Mouse (Mus musculus): Measurements from ENCODE around the gene Wnt4.

The Wnt4 gene

DNA sequence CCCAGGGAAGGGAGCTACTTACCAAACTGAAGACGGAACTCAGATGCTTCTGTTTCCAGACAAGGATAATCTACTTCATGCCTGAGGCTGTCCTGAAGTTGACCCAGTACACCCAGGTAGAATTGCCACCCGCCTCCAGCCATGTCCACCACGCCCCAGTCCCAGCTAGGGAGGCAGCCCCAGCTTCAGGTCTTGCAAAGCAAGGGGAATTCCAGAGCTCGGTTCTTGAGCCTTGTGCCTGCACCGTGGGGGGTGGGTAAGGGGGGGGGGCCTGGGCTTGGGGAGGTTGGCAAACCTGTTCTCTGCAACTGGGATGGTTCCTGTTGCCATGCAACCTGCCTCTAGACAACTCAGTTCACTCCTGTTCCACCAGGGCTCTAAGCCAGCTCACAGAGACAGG, 2.1 kb downstream of the Wnt4 start:
- DNase-seq (ENCODE audit: low spot score): no peak

DNA sequence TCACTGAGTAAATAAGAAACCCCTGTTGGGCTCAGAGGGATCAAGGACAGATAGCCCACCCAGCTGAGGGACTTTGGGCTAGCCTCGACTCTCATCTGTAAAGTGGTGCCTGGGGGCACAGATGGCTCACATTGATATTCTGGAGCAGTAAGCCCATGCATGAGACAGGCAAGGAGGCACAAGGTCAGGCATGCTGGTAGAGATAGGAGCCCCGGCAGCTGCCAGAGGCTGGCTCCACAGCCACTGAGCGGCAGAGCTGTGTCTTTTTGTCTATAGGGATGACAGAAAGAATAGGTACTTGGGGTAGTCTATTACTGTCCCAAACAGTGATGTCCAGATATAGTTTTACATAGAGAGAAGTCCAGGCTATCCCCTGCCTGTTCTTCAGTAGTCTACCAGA, 4.0 kb downstream of the Wnt4 start:
- DNase-seq (ENCODE audit: low spot score): no peak

DNA sequence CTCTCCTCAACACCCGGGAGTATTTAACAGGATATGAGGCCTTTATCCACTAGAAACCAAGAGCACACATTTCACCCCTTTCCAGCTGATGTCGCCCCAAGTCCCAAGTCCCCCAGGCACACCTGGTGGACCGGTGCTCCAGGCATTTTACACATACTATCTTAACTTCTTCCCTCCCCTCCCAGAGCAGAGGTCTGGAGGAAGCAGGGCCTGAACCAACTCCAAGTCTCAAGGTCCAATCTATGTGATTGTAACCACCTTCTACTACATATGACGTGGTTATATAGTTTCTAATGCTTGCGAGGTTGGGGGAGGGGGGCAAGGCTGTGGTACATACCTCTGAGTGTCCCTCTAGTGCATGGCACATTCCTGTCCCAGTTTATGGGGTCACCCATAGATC, 4.8 kb downstream of the Wnt4 start:
- DNase-seq (ENCODE audit: low spot score): no peak

DNA sequence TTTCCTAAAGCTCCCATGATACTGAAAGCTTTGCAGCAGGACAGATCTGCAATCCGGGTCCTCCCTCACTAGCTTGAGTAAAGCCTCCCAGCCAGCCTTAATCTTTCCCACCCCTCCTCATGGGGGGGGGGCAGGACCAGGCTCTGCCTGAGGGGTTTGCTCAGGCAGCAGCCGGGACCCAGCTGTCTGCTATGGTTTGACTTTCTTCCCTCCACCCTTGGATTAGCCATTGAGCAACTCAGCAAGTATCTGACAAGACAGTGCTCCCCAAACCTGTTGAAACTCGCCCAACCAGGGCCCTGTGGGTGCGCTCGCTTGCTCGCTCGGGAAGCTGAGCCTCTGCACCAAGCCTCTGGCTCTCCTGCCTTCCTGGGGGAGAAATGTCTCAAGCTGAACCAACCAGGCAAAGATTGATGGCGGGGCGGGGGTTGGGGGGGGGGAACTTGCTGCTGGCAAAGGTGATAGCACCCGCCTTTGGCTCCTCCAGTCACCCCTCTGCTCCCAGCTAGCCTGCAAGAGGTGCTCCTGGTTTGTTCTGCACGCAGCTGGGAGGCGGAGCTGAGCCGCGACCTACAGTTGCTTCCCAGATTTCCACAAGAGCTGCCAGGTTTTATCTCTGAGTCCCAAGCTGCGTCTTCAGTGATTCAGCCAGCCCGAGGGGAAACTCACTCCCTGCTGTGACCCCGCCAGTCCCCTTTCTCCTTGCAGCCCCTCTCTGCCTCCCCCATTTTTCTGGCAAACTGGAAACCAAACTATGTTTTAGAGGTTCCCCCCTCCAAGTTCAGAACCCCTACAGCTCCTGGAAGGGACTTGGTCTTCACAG, 5.5 kb downstream of the Wnt4 start:
- no peak for DNase-seq (ENCODE audit: low spot score)

DNA sequence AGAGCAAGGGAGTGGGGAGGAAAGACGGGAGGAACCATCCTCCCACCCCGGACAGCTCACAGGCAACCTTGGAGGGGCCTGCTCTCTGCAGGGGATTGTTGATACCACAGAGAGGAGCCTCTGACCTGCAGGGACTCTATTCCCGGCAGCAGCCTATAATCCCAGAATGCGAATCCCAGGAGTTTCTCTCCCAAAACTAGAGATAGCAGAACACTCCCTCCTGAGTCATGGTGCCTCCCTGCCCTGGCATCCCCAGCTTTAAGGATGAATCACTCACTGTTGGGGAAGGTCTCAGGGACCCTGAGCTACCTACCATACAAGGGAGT, 6.1 kb downstream of the Wnt4 start:
- no peak for DNase-seq (ENCODE audit: low spot score)

DNA sequence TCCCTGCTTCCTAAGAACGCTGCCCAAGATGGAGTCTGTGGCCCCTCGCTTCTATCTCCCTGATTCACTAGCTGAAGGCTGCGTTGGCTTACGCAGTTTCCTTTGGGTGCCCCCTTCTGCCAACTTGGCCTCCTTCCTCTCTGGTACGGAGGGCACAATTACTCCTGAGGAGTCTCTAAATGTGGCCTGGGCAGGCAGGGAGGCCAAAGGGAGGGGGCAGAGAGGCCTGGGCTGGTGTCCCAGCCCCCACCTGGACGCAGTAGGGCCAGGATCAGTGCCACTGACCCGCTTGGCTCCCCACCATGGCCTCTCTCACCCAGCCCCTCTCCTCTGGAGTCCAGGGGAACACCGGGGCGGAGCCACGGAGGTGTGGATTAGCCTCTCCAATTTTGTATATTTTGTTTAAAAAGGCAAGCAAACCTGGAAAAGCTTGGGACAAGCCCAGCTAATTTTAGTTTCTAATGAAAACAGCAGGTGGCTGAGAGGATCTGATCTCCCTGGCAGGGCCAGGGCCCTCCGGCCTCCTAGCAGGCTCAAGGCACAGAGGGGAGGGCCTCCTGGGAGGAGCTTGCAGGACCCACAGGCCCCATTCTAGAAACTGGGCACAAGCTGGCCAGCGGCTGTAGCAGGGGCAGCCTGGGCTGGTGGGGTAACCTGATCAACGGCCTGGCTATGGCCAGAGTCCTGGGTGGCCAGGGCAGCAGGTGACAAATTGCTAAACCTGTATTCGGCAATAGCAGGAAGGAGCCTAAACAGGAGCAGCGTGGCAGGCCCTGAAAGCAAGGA, 8.8 kb downstream of the Wnt4 start:
- no peak for DNase-seq (ENCODE audit: low spot score)

DNA sequence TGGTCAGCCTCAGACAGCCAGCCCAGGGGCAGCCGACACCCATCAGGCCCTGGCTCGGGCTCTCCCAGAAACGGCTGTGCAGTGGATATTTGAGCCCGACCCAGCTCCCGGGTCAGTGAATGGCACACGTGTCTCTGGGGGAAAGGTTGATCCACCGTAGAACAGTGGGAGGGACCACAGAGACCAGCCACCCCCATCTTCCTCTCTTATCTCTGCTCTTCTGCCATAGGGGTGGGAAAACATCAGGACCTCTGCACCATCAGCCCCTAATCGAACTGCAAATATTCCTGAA, 9.3 kb downstream of the Wnt4 start:
- no peak for DNase-seq (ENCODE audit: low spot score)

DNA sequence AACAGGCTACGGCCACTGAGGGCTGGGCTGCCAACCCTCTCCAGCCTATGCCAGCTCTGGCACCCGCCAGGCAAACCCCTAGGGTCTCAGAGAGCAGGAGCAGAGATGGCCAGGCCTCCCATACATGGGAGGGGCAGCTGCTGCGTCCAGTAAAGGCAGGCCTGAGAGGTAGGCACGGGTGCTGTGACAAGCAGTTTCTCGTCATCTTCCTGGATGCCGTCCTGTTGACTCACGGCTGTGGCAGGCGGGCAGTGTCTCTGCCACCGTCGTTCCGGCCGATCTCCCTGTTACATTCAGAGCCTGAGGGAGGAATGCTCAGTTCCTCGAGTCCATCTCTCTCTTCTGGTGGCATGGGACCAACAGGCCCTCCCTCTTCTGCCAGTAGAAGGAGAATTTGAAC, 9.9 kb downstream of the Wnt4 start:
- DNase-seq (ENCODE audit: low spot score): no peak

DNA sequence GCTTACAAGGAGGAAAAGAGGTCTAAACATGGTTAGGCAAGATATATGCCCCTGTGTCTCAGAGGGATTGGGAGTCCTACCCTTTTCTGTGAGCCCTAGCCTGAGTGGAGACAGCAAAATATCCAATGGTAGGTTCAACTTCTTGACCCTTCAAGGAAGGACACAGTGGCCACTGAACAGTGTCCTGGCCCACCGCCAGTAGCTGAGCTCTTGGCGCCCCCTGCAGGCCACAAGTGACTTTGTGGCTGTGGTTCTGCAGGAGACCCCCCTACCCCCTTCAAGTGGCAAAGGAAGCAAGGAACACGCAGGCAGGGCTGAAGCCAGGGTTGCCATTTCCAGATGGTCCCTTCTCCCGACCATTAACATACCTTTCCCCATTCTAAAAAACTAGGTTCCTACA, 10.5 kb downstream of the Wnt4 start:
- DNase-seq (ENCODE audit: low spot score): peak; percentile 54

DNA sequence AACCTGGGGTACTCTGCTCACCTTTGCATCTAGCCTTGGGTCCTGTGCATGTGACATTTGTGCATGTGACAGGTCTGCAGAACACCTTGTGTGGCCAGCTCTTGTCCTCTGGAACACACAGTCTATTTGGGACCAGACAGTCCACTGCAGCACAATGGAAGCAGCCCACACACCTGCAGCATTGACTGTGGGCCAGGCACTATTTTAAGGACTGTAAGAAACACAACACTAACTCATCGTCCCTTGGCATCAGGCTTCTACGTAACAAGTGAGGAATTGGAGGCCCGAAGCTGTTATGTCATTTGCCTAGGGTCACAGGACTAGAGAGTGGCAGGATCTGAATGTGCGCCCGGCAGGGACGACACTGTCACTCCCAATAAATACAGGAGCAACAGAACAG, 12.4 kb downstream of the Wnt4 start:
- DNase-seq (ENCODE audit: low spot score): no peak

DNA sequence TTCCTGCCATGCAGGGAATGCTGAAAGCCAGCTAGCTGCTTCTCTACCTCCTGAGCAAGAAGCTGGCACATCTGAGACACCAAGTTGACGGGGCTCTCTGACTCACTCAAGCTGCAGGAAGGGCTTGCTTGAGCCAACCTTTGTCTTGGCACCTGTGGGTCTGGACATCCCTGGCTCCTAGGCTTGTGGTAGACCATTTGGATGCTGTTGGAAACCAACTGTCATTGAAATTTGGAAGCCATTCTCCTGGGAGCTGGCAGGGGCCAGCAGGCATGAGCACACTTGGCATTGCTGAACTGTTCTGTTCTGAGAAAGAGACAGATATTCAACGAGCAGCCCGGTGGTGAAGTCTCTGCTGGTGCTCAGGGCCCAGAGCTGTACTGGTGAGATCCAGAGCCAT, 13.0 kb downstream of the Wnt4 start:
- no peak for DNase-seq (ENCODE audit: low spot score)

DNA sequence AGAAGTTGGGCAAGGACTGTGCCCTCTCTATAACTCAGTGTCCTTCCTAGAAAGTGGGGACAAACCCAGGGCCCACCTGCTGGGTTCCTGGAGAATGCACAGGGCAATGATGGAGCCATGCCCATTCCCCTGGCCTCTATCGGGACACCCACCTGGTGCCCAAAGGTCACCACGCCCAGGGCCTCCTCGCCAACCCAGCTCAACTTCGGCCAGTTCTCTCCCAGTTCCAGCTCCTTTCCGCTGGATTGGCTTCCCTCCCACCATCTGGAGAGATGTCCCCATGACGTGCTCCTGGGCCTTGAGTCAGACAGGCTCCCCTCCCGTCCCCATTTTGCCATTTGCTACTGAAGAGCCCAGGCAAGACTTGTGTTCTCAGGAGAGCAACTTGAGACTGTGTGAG, 15.3 kb downstream of the Wnt4 start:
- DNase-seq (ENCODE audit: low spot score): no peak

DNA sequence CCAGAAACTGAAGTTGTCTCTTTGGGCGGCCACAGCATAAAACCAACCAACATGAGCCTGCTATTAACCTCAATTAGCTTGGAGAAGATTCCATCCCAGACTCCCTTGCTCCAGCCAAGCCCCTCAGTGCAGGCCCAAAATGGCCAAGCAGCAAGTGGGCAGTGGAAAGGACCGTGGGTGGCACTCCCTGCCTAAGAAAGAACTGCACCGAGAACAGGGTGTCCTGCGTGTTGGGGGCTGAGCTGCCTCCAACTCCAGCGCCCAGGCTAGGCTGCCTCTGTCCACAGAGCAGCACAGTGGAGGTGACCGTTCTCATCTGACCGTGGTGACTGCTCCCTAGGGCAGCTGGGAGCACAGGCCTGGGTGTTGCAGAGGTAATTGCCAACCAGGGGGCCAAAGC, 16.7 kb downstream of the Wnt4 start:
- DNase-seq (ENCODE audit: low spot score): no peak

DNA sequence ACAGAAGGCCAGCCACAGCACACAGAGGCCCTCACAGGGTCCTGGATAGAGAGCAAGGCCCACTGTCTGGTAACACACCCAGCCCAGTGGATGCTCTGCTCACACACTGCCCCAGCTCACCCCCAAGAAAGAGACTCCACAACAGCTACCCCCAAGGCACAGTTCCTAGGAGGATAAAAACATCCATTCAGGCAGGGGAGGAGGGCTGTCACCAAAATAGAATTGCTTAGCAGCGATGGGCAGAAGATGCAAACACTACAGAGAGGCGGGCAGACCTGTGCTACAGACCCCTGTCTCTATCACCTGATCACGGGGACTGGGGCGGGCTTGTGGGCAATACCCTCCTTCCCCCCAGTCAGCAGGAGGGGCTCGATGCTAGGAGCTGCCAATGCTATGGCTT, 17.2 kb downstream of the Wnt4 start:
- no peak for DNase-seq (ENCODE audit: low spot score)

DNA sequence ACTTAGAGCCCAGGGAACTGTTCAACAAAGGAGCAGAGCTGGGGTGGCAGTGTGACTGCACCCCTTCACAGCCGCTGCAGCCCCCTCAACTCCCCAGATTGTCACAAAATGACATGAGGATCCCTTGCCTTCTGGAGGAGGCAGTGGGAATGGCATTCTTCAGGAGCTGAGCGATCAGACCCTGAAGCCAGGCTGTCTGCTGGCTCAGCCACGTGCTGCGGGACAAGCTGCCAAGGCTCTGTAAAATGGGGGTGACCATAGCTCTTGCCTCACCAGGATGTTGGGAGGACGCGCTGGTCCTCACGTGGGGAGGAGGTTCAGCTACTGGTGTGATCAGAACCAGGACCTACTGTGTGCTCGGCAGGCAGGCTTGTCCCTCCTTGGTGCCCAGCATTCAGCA, 17.7 kb downstream of the Wnt4 start:
- DNase-seq (ENCODE audit: low spot score): no peak

DNA sequence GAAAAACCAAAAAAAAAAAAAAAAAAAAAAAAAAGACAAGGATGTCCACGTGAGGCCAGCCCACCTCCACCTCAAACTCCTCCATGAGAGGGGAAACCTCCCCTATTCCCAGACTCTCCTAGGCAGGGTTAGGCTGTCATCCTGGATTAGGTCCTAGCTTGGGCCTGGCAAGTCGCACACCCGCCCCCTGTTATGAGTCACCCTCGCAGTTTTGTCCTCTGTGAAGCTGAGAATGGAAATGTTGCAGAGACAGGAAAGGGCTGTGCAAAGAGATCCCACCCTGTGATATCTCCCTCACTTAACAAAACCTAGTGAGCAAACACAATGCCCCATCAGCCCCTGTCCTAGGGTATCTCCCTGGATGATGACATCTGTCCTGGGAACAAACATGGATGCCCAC, 20.3 kb downstream of the Wnt4 start:
- no peak for DNase-seq (ENCODE audit: low spot score)

DNA sequence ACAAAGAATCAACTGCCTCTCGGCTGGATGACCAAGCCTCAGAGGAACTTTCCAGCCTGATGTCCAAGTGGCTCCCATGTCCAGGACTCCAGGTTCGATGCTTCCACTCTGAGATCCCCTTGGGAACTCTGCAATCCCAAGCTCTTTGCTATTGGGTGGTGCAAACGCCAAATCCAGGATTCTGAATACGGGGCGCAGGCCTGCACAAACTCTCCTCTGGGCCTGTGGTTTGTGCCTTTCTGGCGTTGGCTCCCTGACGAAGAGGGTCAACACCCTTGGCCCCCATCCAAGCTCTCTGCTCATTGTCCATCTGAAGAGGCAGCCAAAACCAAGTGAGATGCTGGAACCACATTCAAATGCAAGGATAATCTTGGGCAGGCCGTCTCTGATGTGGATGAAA, 21.1 kb downstream of the Wnt4 start:
- DNase-seq (ENCODE audit: low spot score): no peak

DNA sequence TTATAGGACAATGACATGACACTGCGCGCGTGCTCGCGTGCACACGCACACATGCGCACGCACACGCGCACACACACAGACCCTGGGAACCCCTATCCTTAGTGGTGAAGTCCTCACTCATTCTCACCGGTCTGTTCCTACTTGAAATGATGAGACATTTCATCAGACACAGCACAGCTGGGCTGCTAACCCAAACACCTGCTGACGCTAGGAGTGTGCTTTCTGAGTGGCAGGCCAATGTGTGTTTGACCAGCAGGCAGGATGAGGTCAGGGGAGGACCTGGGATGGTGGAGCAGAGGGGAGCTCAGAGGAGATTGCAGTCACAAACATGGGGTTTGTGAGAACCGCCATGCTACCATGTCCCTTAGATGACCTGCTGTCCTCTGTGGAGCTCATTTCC, 22.9 kb downstream of the Wnt4 start:
- DNase-seq (ENCODE audit: low spot score): no peak

DNA sequence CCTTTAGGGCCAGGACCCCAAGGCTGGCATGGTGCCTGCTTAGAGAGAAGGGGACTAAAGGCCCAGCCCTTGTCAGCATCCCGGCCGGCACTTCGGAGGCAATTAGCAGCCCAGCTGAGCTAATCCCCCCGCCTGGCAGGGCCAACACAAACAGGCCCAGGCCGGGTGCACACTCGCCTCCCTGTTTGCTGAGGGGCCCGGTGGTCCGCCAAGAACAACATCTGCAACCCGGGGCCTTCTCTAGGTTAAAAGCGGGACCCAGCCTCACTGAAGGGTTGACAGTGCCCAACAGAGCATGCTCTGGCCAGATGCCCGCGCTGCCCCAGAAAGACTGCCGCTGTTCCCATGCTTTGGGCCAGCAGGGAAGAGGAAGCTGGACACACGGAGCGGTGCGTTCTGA, 24.3 kb downstream of the Wnt4 start:
- no peak for DNase-seq (ENCODE audit: low spot score)

DNA sequence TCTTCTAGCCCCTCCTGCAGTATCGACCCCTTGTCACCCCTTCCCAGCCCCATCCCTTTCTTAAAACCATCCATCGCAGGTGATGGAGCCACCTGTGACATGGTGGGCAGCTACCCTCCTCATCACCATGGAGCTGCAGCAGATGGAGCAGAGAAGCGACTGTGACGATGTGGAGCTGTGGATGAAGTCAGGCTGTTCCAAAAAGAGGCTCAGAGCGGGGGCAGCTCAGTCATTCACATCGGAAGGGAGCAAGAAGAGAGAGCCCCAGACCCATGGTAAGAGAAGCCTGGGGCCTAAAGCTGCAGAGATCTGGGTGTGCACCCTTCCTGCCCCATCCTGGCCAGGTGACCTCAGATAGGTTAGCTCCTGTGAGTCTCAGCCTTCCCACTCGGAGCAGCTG, 26.8 kb downstream of the Wnt4 start:
- DNase-seq (ENCODE audit: low spot score): no peak

DNA sequence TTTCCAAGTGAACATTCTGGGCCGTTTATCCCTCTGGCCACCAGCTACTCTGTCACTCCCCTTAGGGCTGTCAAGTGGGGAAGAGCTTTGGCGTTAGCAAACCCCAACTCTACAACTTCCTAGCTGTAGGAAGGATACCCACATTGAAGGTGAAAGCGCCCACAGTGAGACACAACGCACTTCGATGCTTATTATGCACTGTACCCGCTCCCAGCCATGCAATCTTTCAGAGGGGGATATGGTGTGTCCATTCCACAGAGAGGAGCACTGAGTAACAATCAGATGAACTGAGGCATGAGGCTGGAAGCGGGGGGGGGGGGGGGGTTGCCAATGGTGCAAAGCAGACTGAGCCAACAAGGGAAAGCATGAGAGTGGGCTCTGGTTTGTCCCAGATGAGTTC, 27.8 kb downstream of the Wnt4 start:
- DNase-seq (ENCODE audit: low spot score): no peak

DNA sequence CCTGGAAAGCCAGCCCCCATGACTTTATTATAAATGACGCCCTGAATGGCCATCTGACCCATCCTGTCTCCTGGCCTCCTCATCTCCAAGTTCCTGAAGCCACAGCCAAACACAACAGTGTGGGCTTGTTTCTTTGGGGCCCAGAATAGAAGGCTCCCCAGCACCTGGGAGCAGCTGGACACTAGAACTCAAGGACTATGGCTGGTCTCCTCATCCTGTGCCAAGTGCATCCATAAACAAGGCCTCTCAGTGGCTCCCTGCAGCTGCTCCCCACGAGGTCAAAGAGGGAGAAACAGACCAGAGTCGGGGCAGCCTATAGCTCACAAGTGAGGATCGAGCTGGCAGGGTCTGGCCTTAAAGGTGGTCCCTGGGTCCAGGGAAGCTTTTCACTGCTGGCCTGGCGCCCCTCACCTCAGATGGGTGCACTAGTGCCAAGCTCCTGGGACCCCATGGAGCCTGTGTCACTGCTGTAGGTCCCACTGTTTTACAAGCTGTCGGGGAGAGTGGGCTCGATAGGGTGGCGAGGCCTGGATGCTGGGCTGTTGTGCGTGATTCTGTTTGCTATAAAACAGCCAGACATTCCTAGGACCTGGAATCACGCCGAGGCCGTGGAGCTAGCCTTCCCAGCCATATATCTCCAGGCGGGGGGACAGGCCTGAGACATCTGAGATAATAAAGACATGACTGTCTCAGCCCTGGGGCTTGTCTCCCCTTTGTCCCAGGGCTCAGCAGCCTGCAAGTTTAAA, 28.7 kb downstream of the Wnt4 start:
- DNase-seq (ENCODE audit: low spot score): no peak

DNA sequence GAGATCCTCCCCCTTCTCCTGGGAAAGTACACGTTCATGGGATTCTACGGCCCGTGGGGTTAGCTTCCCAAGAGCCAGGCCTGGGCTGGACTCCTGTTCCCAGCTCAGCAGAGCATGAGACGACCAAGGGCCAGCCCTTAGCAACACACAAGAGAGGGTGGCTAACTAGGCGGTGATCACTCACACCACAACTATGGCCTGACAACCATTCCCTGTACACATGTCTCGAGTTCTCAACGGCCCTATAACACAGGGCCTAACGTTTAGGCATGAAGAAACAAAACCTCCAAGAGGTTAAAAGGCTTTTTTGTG, 29.2 kb downstream of the Wnt4 start:
- no peak for DNase-seq (ENCODE audit: low spot score)

All from yolk sac, embryonic 10.5 days (tissue).